Mouse (Mus musculus) ovary, adult 18-20 months (tissue): Measurements from ENCODE around the gene Fam228a.
"Not testable (repeated sequence)": the region's sequence is repeated elsewhere in the genome, so short reads cannot be mapped to it uniquely, and the experiment has no call there.

ENCODE experiments used
- DNase-seq: peaks from one replicate; pipeline ENCODE4 v3.0.0; 2022; ENCODE audit warnings: low spot score, mixed read lengths

The Fam228a gene

DNA sequence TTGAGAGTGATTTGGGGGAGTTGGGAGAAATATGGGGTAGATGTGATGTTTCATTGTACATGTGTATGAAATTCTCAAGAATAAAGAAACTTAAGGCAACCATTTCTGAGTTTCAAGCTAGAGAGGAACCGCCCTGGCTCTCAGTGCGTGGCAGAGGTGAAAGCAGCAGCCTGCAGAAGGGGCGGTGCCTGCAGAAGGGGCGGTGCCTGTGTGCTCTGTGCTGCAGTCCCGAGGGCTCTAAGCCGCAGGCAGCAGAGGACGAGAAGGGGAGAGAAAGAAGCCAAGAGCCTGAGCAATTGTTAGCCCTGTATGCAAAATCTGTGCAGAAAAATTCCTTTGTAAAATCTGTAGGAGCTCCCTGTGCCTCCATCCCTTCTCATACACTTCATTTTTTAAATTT is 20.8 kb downstream of the Fam228a start:
- DNase-seq: no peak

DNA sequence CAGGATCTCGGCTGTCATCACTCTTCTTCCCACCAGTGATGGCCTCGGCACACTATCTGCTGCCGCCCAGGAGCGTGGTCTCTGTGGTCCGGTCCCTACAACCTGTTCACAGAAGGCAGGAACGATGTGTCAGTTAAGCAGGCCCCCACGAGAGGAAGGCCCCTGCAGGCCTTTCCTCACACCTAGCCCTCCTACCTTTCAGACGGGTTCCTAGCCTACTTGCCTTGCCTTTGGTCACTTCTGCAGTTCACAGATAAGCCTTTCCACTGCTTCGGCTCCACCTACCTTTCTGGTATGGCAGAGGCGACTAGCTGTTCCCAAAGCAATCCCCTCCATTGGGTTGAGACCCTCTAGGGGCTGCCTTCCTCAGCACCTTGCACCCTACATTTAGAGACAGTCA is 22.6 kb downstream of the Fam228a start:
- DNase-seq: no peak

DNA sequence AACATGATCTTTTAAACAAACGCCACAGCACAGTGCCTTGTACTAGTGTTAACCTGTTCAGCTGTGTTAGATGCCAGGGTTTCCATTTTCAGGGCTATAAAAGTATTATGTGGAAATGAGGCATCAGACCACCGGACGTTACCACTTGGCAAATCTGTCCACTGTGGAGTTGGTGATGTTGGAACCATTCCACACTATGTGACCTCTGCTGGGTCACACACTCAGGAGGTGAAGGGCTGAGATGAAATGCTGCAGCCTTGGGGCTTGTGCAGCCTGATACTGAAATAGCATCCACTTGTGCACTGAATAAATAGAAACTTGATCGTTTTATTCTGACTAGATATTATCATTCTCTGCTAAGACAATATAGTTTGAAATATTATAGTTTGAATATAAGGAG is 24.9 kb downstream of the Fam228a start:
- no peak for DNase-seq

DNA sequence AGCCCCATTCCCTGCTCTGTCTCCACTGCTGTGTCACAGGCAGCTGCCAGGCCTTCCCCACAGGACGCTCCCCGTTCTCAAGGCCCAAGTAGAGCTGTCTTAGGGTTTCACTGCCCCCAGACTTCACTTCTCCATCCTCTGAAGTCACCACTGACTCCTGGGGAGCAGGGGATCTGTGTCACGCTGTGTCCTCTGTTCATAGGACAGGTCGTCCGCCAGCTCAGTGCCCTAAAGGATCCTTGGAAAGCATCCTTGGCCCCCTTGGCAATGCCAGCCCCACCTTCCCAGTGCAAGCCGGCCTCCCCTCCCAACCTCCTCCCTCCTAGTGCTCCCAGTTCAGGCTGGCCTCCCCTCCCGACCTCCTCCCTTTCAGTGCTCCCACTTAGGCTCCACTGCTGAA is 28.3 kb downstream of the Fam228a start:
- no peak for DNase-seq

DNA sequence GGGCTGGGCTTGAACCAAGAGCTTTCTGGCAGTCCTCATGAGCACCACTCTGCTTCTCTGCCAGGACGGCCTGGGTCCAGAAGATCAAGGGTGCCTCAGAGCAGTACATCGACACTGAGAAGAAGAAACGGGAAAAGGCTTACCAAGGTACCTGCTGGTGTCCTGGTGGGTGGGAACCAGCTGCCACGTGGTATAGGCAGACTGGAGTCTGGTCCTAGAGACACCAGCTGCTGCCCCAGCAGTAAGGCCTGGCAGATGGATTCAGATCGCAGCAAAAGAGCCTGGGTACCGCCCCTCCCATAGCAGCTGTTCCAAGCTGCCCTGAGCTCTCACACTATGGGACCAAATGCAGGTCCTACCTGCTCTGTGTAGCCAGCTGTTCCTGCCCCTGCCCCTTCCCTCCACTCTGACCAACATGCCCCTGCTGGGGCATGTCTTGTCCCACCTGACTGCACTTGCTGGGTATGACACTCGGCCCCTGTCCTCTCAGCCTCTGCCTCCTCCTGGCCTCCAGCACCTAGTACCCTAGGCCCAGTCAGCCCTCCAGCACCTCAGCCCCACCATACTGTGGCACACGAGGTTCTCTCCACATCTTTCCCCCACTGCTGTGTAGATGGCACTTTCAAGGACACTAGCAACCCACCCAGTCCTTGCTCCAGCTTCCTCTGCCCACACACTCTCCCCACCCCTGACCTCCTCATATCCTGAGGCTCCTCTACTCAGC is 29.2 kb downstream of the Fam228a start:
- no peak for DNase-seq

DNA sequence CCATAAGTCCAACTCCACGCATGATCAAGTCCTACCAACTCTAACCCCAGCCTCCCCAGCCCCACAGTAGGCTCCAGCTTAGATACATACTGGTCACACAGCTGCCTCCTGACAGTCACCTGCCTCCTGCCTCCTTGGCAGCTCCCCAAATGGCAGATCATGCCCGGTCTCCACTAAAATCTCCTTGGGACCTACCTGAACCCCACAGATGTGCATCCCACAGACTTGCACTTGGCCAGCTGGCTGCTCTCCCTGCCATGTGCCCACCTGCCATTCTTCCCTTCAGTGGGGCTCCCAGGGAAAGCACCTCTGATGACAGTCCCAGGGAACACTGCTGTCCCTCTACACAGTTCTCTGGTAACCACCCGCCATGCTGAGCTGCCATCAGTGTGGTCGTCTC is 29.9 kb downstream of the Fam228a start:
- no peak for DNase-seq

DNA sequence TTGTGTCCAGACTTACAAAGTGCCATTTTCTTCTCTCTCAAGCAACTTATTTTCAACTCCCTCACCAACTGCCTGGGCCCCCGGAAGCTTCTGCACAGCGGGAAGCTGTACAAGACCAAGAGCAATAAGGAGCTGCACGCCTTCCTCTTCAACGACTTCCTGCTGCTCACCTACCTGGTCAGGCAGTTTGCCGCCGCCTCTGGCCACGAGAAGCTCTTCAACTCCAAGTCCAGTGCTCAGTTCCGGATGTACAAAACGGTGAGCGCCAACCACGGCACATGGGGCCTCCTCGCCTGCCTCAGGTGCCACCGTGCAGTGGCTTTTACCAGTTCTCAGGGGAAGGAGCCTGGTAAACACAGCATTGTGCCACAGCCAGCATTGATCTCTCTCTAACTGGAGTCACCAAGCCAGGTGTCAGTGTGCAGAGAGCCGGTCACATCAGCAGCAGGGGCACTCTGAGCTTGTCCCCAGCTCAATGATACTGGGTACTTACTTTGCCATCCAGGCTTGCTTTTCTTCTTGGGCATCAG is 30.7 kb downstream of the Fam228a start:
- DNase-seq: no peak

DNA sequence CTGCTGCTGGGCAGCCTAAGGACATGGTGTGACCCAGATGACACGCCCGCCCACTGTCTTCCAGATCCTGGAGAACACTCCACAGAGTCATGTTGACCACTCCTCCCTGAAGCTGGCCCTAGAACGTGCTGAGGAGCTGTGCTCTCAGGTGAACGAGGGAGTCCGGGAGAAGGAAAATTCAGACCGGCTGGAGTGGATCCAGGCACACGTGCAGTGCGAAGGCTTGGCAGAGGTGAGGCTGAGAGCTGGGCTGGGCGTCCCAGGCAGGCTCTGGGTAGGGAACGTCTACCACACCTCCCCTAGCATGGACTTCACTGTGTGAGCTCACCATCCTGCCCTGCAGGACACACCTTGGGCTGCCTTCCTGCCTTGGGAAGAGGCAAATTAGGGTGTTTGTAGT is 31.3 kb downstream of the Fam228a start:
- no peak for DNase-seq

DNA sequence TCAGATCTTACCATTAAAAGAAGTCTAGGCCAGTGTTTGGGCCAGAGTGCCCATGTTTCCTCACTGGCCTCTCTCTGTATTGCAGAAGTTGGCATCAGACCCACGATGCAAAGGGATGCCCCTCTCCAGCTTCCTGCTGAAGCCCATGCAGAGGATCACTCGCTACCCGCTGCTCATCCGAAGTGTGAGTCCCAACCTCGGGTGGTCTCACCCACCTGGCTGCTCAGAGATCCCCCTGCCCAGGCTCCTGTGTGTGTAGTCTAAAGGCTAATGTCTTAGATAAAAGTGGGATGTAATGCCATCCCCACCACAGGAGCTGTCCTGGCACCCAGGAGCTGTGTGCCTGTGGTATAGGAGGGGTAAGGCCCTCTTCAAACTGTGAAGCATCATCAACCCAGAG is 32.1 kb downstream of the Fam228a start:
- DNase-seq: no peak

DNA sequence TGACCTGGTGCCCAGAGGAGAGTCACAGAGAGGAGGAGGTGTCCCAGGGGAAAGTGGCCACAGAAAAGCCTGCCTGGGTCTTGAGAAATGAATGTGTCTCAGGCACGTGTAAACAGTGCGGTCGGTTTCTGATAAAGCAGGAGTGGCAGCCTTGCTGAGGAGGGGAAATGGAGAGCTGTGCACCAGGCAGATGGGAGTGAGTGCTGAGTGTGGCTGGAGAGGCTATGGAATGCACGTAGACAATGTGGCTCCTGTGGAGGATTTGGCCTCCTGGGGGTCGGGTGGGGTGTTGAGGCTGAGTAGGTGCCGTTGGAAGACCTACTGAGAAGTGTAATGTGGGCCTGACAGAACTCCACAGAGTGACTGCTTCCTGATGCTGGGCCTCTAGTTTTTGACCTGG is 32.6 kb downstream of the Fam228a start:
- not testable (repeated sequence) for DNase-seq

DNA sequence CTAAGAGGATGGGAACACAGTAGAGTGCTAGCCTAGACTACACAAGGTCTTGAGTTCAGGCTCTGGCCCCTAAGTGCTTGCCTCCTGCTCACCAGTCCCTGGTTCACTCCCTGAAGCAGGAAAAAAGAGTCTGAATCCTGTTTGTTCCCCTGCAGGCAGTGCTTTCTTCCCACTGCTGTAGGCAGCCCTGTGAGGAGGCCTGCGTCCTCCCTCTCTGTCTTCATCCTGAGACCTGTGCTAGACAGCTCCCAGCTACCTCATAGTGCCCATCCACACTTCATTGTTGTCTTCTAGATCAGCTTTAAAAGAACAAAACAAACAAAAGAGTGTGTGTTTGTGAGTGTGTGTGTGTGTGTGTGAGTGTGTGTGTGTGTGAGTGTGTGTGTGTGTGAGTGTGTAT is 43.7 kb downstream of the Fam228a start:
- DNase-seq: no peak

DNA sequence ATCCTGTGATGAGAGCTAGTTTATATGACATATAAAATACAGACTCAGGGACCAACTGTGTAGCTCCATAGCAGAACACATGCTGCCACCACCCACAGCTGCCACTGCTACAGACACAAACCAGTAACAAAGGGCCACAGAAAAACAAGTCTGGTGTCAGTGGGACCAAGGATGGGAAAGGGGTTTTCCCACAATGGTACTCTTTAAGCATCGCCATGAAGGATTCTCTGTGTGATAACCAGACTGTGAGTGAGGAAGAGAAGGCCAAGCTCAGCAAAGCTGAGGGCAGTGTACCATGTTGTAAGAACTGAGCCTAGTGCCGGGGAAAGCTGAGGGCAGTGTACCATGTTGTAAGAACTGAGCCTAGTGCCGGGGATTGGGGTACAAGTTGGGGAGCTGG is 47.0 kb downstream of the Fam228a start:
- DNase-seq: no peak

DNA sequence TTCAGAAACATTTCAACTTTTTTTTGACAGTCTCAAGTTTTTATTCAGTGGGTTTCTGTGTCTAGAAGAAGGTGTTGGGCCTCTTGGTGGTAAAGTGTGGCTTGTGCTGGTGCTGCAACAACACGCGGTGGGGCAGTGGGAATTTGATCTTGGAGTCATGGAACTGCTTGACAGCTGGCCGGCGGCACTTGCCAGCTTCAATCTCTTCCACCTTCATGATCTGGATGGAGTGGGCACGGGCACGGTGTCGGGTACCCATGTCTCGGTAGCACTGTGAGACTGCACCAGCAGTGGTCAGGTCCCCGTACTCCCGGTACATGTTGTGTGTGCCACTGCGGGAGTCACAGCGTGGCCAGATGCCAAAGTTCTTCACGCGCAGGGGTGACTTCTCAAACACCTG is 48.9 kb downstream of the Fam228a start:
- no peak for DNase-seq

DNA sequence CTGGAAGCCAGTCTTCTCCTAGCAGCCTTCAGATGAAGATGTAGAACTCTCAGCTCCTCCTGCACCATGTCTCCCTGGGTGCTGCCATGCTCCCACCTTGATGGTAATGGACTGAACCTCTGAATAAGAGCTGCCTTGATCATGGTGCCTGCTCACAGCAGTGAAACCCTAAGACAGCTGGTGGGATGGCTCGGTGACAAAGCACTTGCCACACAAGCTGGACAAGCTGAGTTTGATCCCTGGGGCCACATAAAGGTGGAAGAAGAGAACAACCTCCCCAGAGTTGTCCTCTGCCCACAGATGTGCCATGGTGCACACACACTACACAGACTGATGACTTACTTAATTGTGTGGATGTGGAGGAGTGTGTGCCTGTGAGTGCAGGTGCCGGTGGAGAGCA is 49.8 kb downstream of the Fam228a start:
- DNase-seq: no peak

DNA sequence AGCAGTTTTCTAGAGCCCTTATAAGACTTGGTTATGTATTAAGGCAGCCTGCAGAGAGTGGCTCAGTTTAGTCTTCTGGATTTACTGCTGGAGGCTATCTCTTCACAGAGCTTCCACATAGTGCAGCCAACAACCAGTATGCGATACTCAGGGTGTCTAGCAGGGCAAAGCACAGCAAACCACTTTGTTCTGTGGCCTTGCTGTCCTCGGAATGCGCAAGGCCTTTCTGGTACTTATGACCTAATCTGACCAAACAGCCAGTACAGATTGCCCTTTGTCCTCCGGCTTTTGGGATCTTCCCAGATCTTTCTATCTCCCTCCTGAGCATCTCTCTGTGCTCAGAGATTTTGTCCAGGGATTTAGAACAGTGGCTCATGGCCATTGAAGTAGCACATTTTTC is 52.8 kb downstream of the Fam228a start:
- no peak for DNase-seq

DNA sequence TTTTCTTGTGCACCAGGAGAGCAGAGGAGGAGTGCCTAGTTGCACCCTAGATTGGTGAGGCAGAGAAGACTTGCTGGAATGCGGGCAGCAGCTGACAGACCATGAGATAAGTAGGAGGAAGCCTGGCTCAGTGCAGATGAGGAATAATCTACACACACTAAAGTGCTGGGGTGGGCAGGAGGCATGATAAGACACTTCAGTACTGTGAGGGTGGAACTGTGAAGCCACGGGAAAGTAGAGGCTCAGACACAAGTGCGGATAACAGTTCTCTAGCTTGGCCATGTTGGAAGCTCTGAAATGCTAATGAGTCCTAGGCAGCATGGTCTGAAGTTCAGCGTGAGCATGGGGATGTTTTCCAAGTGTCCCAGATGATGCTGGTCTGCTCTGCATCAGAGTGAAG is 58.3 kb downstream of the Fam228a start:
- DNase-seq: no peak

DNA sequence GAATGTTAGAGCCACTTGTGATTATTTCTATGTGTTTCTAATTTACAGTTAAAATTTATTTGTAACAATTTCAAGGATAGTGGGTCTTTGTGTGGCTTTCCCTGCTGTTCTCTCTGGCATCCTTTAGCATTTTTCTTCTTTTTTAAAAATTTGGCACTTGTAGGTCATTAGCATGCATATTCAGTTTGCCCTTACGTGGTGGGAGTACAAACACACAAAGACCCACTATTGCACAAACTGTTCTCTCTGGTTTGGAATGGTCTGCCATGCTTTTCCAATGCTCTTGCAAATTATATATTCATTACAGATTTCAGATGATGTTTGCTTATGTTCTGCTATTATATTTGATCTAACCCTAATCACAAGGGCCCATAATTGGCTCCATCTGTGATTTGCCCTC is 61.9 kb downstream of the Fam228a start:
- DNase-seq: no peak

DNA sequence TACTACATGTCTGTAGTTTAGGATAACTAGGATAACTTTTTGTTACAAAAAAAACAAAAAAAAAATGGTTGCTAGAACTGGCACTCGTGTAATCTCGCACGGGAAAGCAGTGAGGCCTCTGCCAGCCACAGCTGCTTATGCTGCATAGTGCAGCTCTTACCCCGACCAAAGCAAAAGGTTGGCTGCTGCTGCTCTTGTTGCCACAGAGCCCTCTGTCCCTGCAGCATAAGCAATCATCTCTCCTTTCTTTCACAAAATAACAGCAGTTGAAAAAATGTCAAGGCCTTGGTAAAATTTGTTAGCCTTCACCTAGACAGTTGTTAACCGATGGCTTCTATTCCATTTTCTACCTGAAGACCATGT is 72.6 kb downstream of the Fam228a start:
- no peak for DNase-seq

DNA sequence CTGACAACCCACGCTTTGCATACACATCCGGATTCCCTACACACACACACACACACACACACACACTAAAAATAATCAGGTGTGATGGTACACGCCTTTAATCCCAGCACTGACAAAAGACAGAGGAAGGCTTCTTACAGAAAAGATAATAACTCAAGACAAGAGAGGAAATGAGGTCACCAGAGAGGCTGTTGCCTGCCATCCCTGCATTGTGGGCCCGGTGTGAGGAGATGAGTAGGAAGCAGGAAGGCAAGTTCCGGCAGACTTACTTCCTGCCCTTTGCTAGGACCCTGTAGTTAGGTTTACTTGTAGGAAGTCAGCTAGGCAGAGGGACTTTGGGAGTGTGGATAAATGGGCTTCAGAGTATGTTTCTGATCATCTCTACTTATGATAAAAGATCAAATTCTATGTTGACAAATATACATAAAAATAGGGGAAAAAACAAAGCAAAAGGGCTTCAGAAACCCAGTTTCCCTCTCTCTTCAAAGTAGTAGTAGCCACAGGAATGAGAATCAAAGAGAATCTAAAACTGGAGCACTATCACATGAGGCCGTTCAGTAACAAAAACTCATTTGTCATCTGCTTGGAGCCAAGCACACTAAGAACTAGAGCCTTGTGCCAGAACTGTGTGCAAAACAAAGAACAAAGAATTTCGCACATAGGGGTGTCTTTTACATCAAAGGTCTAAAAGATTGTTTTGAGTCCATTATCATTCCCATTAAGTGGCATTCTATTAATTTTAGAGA is 73.1 kb downstream of the Fam228a start:
- DNase-seq: no peak
